ENCODE assay signal across 8 mouse cellular contexts in the genomic region with DNA sequence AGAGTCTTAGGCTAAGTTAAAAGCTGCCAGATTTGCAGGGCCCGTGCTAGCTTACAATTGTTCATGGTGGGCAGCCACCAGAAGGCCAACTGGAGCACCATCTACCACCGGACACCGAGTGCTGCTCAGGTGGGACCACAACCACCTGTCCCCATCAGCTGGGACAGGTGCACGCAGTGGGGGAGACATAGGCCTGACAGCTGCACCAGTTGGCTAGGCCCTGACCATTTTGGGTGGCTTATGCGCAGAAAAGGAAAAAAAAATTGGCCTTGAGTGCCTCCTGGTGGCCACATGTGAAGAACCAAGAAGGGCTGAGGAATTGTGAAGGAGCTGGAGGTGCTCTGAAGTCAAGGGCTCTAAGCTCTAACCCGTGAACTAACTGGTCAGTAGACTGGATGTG. TPM values are rescaled to one million over a fixed set of nuclear protein-coding genes. Genes with fewer than 3 reads are reported as not detected.
A peak's percentile ranks its signal among the peaks of the same experiment; 100 is the strongest.
DNase-seq lines count a peak whose midpoint lies in the region; ATAC-seq lines count a peak whose summit lies in the region.

No protein-coding gene starts in this region.

- intact Hi-C loops in left cerebral cortex, postnatal 4 days (cut with DNase I): no loop called here

- no peak overlapping the region for H3K4me3 ChIP-seq in forebrain, embryonic 16.5 days (replicated peaks; ENCODE audit: low read length)
- no peak overlapping the region for H3K4me3 ChIP-seq in hindbrain, embryonic 12.5 days
- H3K4me3 ChIP-seq in midbrain, embryonic 14.5 days (replicated peaks; ENCODE audit: low read depth, low read length): no peak overlapping the region

- H3K9me3 ChIP-seq in forebrain, embryonic 16.5 days (ENCODE audit: control insufficient read depth, low read length): no peaks in the 10 kb centered on the region
- no peaks in the 10 kb centered on the region for H3K9me3 ChIP-seq in hindbrain, embryonic 12.5 days (replicated peaks)
- H3K9me3 ChIP-seq in midbrain, embryonic 14.5 days (ENCODE audit: control insufficient read depth, low read length): no peaks in the 10 kb centered on the region

- WGBS in forebrain, embryonic 16.5 days: 19% methylated on average over 6 of the region's 6 CpGs
- 21% methylated on average over 6 of the region's 6 CpGs for WGBS in hindbrain, embryonic 12.5 days
- WGBS in midbrain, embryonic 14.5 days: 14% methylated on average over 6 of the region's 6 CpGs

- H3K4me1 ChIP-seq in forebrain, embryonic 16.5 days (replicated peaks; ENCODE audit: control insufficient read depth, insufficient read depth, low read length): peaks cover 40% of the 10 kb centered on the region
- H3K4me1 ChIP-seq in hindbrain, embryonic 12.5 days: peaks cover 58% of the 10 kb centered on the region
- H3K4me1 ChIP-seq in midbrain, embryonic 14.5 days (ENCODE audit: control insufficient read depth, insufficient read depth, low read length): peaks cover 47% of the 10 kb centered on the region

- ATAC-seq in forebrain, embryonic 16.5 days: no peak
- no peak for ATAC-seq in hindbrain, embryonic 12.5 days (ENCODE audit: low FRiP score)
- ATAC-seq in midbrain, embryonic 14.5 days (ENCODE audit: low FRiP score, low TSS enrichment): no peak

- H3K27ac ChIP-seq in forebrain, embryonic 16.5 days (ENCODE audit: low read length): peak overlapping the region; percentile 91
- H3K27ac ChIP-seq in hindbrain, embryonic 12.5 days: peak overlapping the region; percentile 94
- peak overlapping the region; percentile 91 for H3K27ac ChIP-seq in midbrain, embryonic 14.5 days (replicated peaks; ENCODE audit: low read depth, low read length)

- H3K27me3 ChIP-seq in forebrain, embryonic 16.5 days (replicated peaks; ENCODE audit: control insufficient read depth, insufficient read depth, low read length): no peaks in the 10 kb centered on the region
- H3K27me3 ChIP-seq in hindbrain, embryonic 12.5 days: no peaks in the 10 kb centered on the region
- H3K27me3 ChIP-seq in midbrain, embryonic 14.5 days (ENCODE audit: control insufficient read depth, insufficient read depth, low read length): no peaks in the 10 kb centered on the region
- H3K27me3 ChIP-seq in splenic B cell, adult 2 months (ENCODE audit: control insufficient read depth, insufficient read depth, low read length, poor library complexity, severe bottlenecking): no peaks in the 10 kb centered on the region

- H3K36me3 ChIP-seq in forebrain, embryonic 16.5 days (ENCODE audit: control insufficient read depth, insufficient read depth): no peaks in the 10 kb centered on the region
- no peaks in the 10 kb centered on the region for H3K36me3 ChIP-seq in hindbrain, embryonic 12.5 days
- H3K36me3 ChIP-seq in midbrain, embryonic 14.5 days (ENCODE audit: control insufficient read depth, insufficient read depth, low read length): no peaks in the 10 kb centered on the region
- no peaks in the 10 kb centered on the region for H3K36me3 ChIP-seq in splenic B cell, adult 2 months (ENCODE audit: control insufficient read depth, insufficient read depth, low read length, poor library complexity, severe bottlenecking)

- no peak overlapping the region for H3K4me2 ChIP-seq in forebrain, embryonic 16.5 days (ENCODE audit: low read length)
- no peak overlapping the region for H3K4me2 ChIP-seq in hindbrain, embryonic 12.5 days (replicated peaks)
- H3K4me2 ChIP-seq in midbrain, embryonic 14.5 days (ENCODE audit: low read length): no peak overlapping the region

- H3K9ac ChIP-seq in forebrain, embryonic 16.5 days (replicated peaks; ENCODE audit: low read depth, low read length): no peak overlapping the region
- no peak overlapping the region for H3K9ac ChIP-seq in hindbrain, embryonic 12.5 days
- peak overlapping the region; percentile 26; the same call in 1 of the 2 replicates for H3K9ac ChIP-seq in midbrain, embryonic 14.5 days (replicated peaks; ENCODE audit: low read length)

- DNase-seq in urinary bladder, postnatal 14 days (ENCODE audit: low spot score): peak; percentile 71
- DNase-seq in urinary bladder, postnatal 10 days (ENCODE audit: low spot score): no peak
- DNase-seq in cerebellum, adult 11-12 months: peak; percentile 91
- DNase-seq in left cerebral cortex, postnatal 4 days: peak; percentile 85
- DNase-seq in midbrain, embryonic 14.5 days: peak; percentile 88
- DNase-seq in splenic B cell, adult 2 months (ENCODE audit: low read depth, low spot score): peak; percentile 79

RNA-seq across cellular contexts. Expression of gene Bag5, which starts 16.8 kb away (rescaled TPM):
- 70.8 and 71.5 TPM in 2 replicates for polyA plus RNA-seq in forebrain, embryonic 16.5 days (2015; fragmentation: Nextera tagmentation; extraction: Ambion mirVana)
- polyA plus RNA-seq in hindbrain, embryonic 12.5 days (2016; fragmentation: Nextera tagmentation; extraction: Ambion mirVana): 60.4 and 62.3 TPM in 2 replicates
- 10 to 100 TPM; 42.0 to 43.6 TPM for total RNA-seq in left cerebral cortex, postnatal 4 days (2021)
- 67.3 and 72.9 TPM in 2 replicates for polyA plus RNA-seq in midbrain, embryonic 14.5 days (2014; fragmentation: Nextera tagmentation; extraction: Ambion mirVana)

RNA-seq across cellular contexts. Expression of gene Apopt1, which starts 16.8 kb away (rescaled TPM):
- polyA plus RNA-seq in forebrain, embryonic 16.5 days (2015; fragmentation: Nextera tagmentation; extraction: Ambion mirVana): 47.2 and 48.3 TPM in 2 replicates
- polyA plus RNA-seq in hindbrain, embryonic 12.5 days (2016; fragmentation: Nextera tagmentation; extraction: Ambion mirVana): 49.9 and 54.0 TPM in 2 replicates
- 10 to 100 TPM; 27.0 to 33.0 TPM for total RNA-seq in left cerebral cortex, postnatal 4 days (2021)
- 57.6 and 66.0 TPM in 2 replicates for polyA plus RNA-seq in midbrain, embryonic 14.5 days (2014; fragmentation: Nextera tagmentation; extraction: Ambion mirVana)

RNA-seq across cellular contexts. Expression of gene Trmt61a, which starts 18.3 kb away (rescaled TPM):
- polyA plus RNA-seq in forebrain, embryonic 16.5 days (2015; fragmentation: Nextera tagmentation; extraction: Ambion mirVana): 9.8 and 12.6 TPM in 2 replicates
- 10.7 and 10.8 TPM in 2 replicates for polyA plus RNA-seq in hindbrain, embryonic 12.5 days (2016; fragmentation: Nextera tagmentation; extraction: Ambion mirVana)
- 10 to 100 TPM; 21.3 to 22.0 TPM for total RNA-seq in left cerebral cortex, postnatal 4 days (2021)
- 7.0 and 8.0 TPM in 2 replicates for polyA plus RNA-seq in midbrain, embryonic 14.5 days (2014; fragmentation: Nextera tagmentation; extraction: Ambion mirVana)

RNA-seq across cellular contexts. Expression of gene Ckb, which starts 24.1 kb away (rescaled TPM):
- polyA plus RNA-seq in forebrain, embryonic 16.5 days (2015; fragmentation: Nextera tagmentation; extraction: Ambion mirVana): 1,407 and 1,413 TPM in 2 replicates
- 1,558 and 1,759 TPM in 2 replicates for polyA plus RNA-seq in hindbrain, embryonic 12.5 days (2016; fragmentation: Nextera tagmentation; extraction: Ambion mirVana)
- total RNA-seq in left cerebral cortex, postnatal 4 days (2021): 100 to 1,000 TPM; 638 to 668 TPM
- polyA plus RNA-seq in midbrain, embryonic 14.5 days (2014; fragmentation: Nextera tagmentation; extraction: Ambion mirVana): 1,414 and 1,526 TPM in 2 replicates
